Mouse (Mus musculus): ENCODE measurements around the gene Sox13. TPM values are rescaled to one million over a fixed set of nuclear protein-coding genes. Genes with fewer than 3 reads are reported as not detected.
A peak's percentile ranks its signal among the peaks of the same experiment; 100 is the strongest.

The Sox13 gene
- polyA plus RNA-seq, 1 experiment from 2014 or later: 6.7 TPM

GRCm38 (mm10) chr1:133397094-133397482 is 27.1 kb downstream of the Sox13 start:
- Histone ChIP-seq H3K27me3 (ENCODE audit: control insufficient read depth, insufficient read depth, low read depth, low read length) (no peaks in the 10 kb centered on the region), H3K9me3 (ENCODE audit: control insufficient read depth, low read length) (no peaks in the 10 kb centered on the region), H3K4me1 (replicated peaks; ENCODE audit: control insufficient read depth, insufficient read depth, low read length) (peaks cover 14% of the 10 kb centered on the region), H3K27ac (ENCODE audit: low read length) (peak overlapping the region; percentile 55), H3K36me3 (ENCODE audit: control insufficient read depth, insufficient read depth, low read length) (peaks cover 3% of the 10 kb centered on the region; the same call in 1 of the 2 replicates), H3K4me3 (ENCODE audit: low read length) (no peak overlapping the region), H3K4me2 (ENCODE audit: low read depth, low read length) (no peak overlapping the region), H3K9ac (ENCODE audit: low read length) (no peak overlapping the region)
- 80% methylated on average over 5 of the region's 5 CpGs for WGBS
- 0 out of 2 replicates have a peak, but pooled peaks have one; percentile 3 for ATAC-seq (ENCODE audit: low read depth)

- no peak for ATAC-seq (ENCODE audit: low read depth)
- H3K4me2 ChIP-seq (ENCODE audit: low read depth, low read length): no peak overlapping the region
- WGBS: 87% methylated on average over 5 of the region's 5 CpGs
- no peak overlapping the region for H3K9ac ChIP-seq (ENCODE audit: low read length)
- peaks cover 14% of the 10 kb centered on the region for H3K4me1 ChIP-seq (replicated peaks; ENCODE audit: control insufficient read depth, insufficient read depth, low read length)
- no peak overlapping the region for H3K27ac ChIP-seq (ENCODE audit: low read length)
- no peaks in the 10 kb centered on the region for H3K27me3 ChIP-seq (ENCODE audit: control insufficient read depth, insufficient read depth, low read depth, low read length)
- peaks cover 6% of the 10 kb centered on the region for H3K36me3 ChIP-seq (ENCODE audit: control insufficient read depth, insufficient read depth, low read length)
- H3K4me3 ChIP-seq (ENCODE audit: low read length): no peak overlapping the region
- no peaks in the 10 kb centered on the region for H3K9me3 ChIP-seq (ENCODE audit: control insufficient read depth, low read length)
Measured at GRCm38 (mm10) chr1:133396693-133397092, 27.5 kb downstream of the Sox13 start.

GRCm38 (mm10) chr1:133394702-133395101 is 29.5 kb downstream of the Sox13 start:
- no peak overlapping the region for H3K4me2 ChIP-seq (ENCODE audit: low read depth, low read length)
- peaks cover 7% of the 10 kb centered on the region for H3K4me1 ChIP-seq (replicated peaks; ENCODE audit: control insufficient read depth, insufficient read depth, low read length)
- no peaks in the 10 kb centered on the region for H3K9me3 ChIP-seq (ENCODE audit: control insufficient read depth, low read length)
- no peak overlapping the region for H3K27ac ChIP-seq (ENCODE audit: low read length)
- peaks cover 19% of the 10 kb centered on the region for H3K36me3 ChIP-seq (ENCODE audit: control insufficient read depth, insufficient read depth, low read length)
- no peak overlapping the region for H3K4me3 ChIP-seq (ENCODE audit: low read length)
- WGBS: 67% methylated on average over 4 of the region's 4 CpGs
- H3K27me3 ChIP-seq (ENCODE audit: control insufficient read depth, insufficient read depth, low read depth, low read length): no peaks in the 10 kb centered on the region
- no peak overlapping the region for H3K9ac ChIP-seq (ENCODE audit: low read length)
- ATAC-seq (ENCODE audit: low read depth): no peak

DNA sequence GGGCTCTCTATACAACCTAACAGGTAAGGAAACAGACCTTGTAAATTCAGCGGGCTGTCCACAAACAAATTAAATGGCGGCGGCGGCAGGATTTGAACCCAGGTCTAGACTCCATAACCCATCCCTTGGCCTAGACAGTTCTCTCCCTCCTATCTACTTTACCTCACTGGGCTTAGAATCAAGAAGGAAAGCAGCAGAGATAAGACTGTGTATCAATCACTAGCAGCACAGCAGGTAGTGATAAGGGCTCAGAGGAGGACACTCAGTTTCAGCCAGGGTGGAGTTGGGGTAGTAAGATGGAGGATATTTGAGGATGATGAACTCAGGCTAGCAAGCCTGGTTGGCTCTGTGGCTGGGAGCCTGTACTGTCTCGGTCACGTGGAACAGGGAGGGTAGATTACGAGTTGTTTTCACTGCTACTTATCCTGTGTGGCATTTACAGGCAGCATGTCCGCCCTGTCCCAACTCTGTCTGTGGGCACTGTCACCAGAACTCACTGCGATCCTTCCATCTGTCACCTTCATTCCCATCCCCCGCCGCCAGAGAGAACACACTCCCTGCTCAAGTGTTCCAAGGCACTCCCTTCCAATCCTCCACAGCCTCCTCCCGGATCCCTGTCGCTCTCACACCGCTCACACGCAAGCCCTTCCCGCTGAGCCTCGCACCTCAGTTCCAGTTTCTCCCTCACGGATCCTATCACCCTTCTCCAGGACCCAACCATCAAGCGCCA is 36.5 kb downstream of the Sox13 start:
- Histone ChIP-seq H3K9ac (ENCODE audit: low read length) (no peak overlapping the region), H3K36me3 (ENCODE audit: control insufficient read depth, insufficient read depth, low read length) (peaks cover 23% of the 10 kb centered on the region), H3K4me3 (ENCODE audit: low read length) (no peak overlapping the region), H3K4me2 (ENCODE audit: low read depth, low read length) (no peak overlapping the region), H3K27ac (ENCODE audit: low read length) (no peak overlapping the region), H3K27me3 (ENCODE audit: control insufficient read depth, insufficient read depth, low read depth, low read length) (no peaks in the 10 kb centered on the region), H3K9me3 (ENCODE audit: control insufficient read depth, low read length) (no peaks in the 10 kb centered on the region), H3K4me1 (replicated peaks; ENCODE audit: control insufficient read depth, insufficient read depth, low read length) (0 out of 2 replicates have a peak, but pooled peaks cover 3% of the 10 kb centered on the region)
- whole genome bisulfite sequencing: 52% methylated on average over 19 of the region's 19 CpGs
- ATAC-seq (ENCODE audit: low read depth): no peak

GRCm38 (mm10) chr1:133386209-133386608 is 38.0 kb downstream of the Sox13 start:
- Histone ChIP-seq H3K4me1 (replicated peaks; ENCODE audit: control insufficient read depth, insufficient read depth, low read length) (0 out of 2 replicates have a peak, but pooled peaks cover 3% of the 10 kb centered on the region), H3K4me2 (ENCODE audit: low read depth, low read length) (no peak overlapping the region), H3K36me3 (ENCODE audit: control insufficient read depth, insufficient read depth, low read length) (peaks cover 14% of the 10 kb centered on the region), H3K4me3 (ENCODE audit: low read length) (no peak overlapping the region), H3K27me3 (ENCODE audit: control insufficient read depth, insufficient read depth, low read depth, low read length) (no peaks in the 10 kb centered on the region), H3K9me3 (ENCODE audit: control insufficient read depth, low read length) (no peaks in the 10 kb centered on the region), H3K27ac (ENCODE audit: low read length) (no peak overlapping the region), H3K9ac (ENCODE audit: low read length) (no peak overlapping the region)
- 57% methylated on average over 11 of the region's 11 CpGs for WGBS
- no peak for ATAC-seq (ENCODE audit: low read depth)

- Histone ChIP-seq H3K9ac (ENCODE audit: low read length) (peak overlapping the region; percentile 40; the same call in 1 of the 2 replicates), H3K4me1 (replicated peaks; ENCODE audit: control insufficient read depth, insufficient read depth, low read length) (peaks cover 3% of the 10 kb centered on the region; the same call in 1 of the 2 replicates), H3K9me3 (ENCODE audit: control insufficient read depth, low read length) (no peaks in the 10 kb centered on the region), H3K36me3 (ENCODE audit: control insufficient read depth, insufficient read depth, low read length) (peaks cover 13% of the 10 kb centered on the region), H3K4me3 (ENCODE audit: low read length) (no peak overlapping the region), H3K4me2 (ENCODE audit: low read depth, low read length) (no peak overlapping the region), H3K27ac (ENCODE audit: low read length) (no peak overlapping the region), H3K27me3 (ENCODE audit: control insufficient read depth, insufficient read depth, low read depth, low read length) (no peaks in the 10 kb centered on the region)
- 34% methylated on average over 9 of the region's 9 CpGs for WGBS
- ATAC-seq (ENCODE audit: low read depth): peak; percentile 15; the same call in 1 of the 2 replicates
Measured at GRCm38 (mm10) chr1:133385506-133385905, 38.7 kb downstream of the Sox13 start.

GRCm38 (mm10) chr1:133383157-133383783 is 40.9 kb downstream of the Sox13 start:
- H3K9ac ChIP-seq (ENCODE audit: low read length): no peak overlapping the region
- peaks cover 6% of the 10 kb centered on the region; the same call in 1 of the 2 replicates for H3K36me3 ChIP-seq (ENCODE audit: control insufficient read depth, insufficient read depth, low read length)
- peaks cover 3% of the 10 kb centered on the region; the same call in 1 of the 2 replicates for H3K4me1 ChIP-seq (replicated peaks; ENCODE audit: control insufficient read depth, insufficient read depth, low read length)
- 85% methylated on average over 14 of the region's 14 CpGs for WGBS
- ATAC-seq (ENCODE audit: low read depth): no peak
- H3K27me3 ChIP-seq (ENCODE audit: control insufficient read depth, insufficient read depth, low read depth, low read length): no peaks in the 10 kb centered on the region
- no peak overlapping the region for H3K4me3 ChIP-seq (ENCODE audit: low read length)
- no peak overlapping the region for H3K4me2 ChIP-seq (ENCODE audit: low read depth, low read length)
- H3K9me3 ChIP-seq (ENCODE audit: control insufficient read depth, low read length): no peaks in the 10 kb centered on the region
- no peak overlapping the region for H3K27ac ChIP-seq (ENCODE audit: low read length)

DNA sequence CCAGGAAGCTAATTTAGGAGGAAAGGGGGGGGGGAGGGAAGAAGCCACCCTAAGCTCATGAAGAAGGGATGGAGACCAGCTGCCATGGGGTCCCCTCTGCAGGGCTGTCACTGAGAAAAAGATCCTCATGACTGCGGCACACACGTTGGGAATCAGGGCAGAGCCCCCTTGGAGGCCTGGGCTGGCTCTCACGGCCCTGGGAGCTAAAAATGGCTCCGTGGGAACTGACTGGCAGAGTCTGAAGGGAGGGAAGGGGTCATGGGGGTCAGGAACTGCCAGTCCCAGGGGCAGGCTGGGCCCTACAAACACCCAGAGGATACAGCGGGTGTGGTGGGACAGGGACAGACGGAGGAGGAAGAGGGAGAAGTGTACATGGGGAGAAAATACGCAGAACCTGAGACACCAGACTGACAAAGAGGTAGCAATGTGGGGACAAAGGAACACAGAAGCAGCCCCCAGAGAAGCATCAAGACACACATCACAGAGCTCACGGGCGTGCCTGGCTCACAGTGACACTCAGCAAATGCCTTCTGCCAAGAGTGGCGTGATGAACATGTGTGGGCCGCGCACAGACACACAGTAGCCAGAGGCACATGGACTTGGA is 41.5 kb downstream of the Sox13 start:
- 59% methylated on average over 12 of the region's 12 CpGs for WGBS
- no peak overlapping the region for H3K27ac ChIP-seq (ENCODE audit: low read length)
- H3K36me3 ChIP-seq (ENCODE audit: control insufficient read depth, insufficient read depth, low read length): peaks cover 6% of the 10 kb centered on the region; the same call in 1 of the 2 replicates
- peaks cover 3% of the 10 kb centered on the region; the same call in 1 of the 2 replicates for H3K4me1 ChIP-seq (replicated peaks; ENCODE audit: control insufficient read depth, insufficient read depth, low read length)
- no peaks in the 10 kb centered on the region for H3K9me3 ChIP-seq (ENCODE audit: control insufficient read depth, low read length)
- no peak overlapping the region for H3K4me3 ChIP-seq (ENCODE audit: low read length)
- no peak overlapping the region for H3K9ac ChIP-seq (ENCODE audit: low read length)
- ATAC-seq (ENCODE audit: low read depth): no peak
- no peaks in the 10 kb centered on the region for H3K27me3 ChIP-seq (ENCODE audit: control insufficient read depth, insufficient read depth, low read depth, low read length)
- H3K4me2 ChIP-seq (ENCODE audit: low read depth, low read length): no peak overlapping the region

GRCm38 (mm10) chr1:133382008-133382407 is 42.2 kb downstream of the Sox13 start:
- ATAC-seq (ENCODE audit: low read depth): peak; percentile 11; the same call in 1 of the 2 replicates
- no peaks in the 10 kb centered on the region for H3K9me3 ChIP-seq (ENCODE audit: control insufficient read depth, low read length)
- no peak overlapping the region for H3K4me3 ChIP-seq (ENCODE audit: low read length)
- no peaks in the 10 kb centered on the region for H3K27me3 ChIP-seq (ENCODE audit: control insufficient read depth, insufficient read depth, low read depth, low read length)
- H3K9ac ChIP-seq (ENCODE audit: low read length): no peak overlapping the region
- 4% methylated on average over 9 of the region's 9 CpGs for WGBS
- H3K36me3 ChIP-seq (ENCODE audit: control insufficient read depth, insufficient read depth, low read length): peaks cover 4% of the 10 kb centered on the region; the same call in 1 of the 2 replicates
- H3K4me2 ChIP-seq (ENCODE audit: low read depth, low read length): no peak overlapping the region
- H3K27ac ChIP-seq (ENCODE audit: low read length): no peak overlapping the region
- H3K4me1 ChIP-seq (replicated peaks; ENCODE audit: control insufficient read depth, insufficient read depth, low read length): peaks cover 3% of the 10 kb centered on the region; the same call in 1 of the 2 replicates
